Mouse (Mus musculus): Measurements from ENCODE around the gene Hist1h2ap.
"Not testable (repeated sequence)": the region's sequence is repeated elsewhere in the genome, so short reads cannot be mapped to it uniquely, and the experiment has no call there.

Hist1h2ap gene

GRCm38 (mm10) chr13:21803058-21803457, 30.2 kb downstream of the Hist1h2ap start:
- not testable (repeated sequence) for DNase-seq

GRCm38 (mm10) chr13:21797163-21797562, 36.1 kb downstream of the Hist1h2ap start:
- DNase-seq: not testable (repeated sequence)

GRCm38 (mm10) chr13:21795584-21795983, 37.7 kb downstream of the Hist1h2ap start:
- DNase-seq: no peak

DNA sequence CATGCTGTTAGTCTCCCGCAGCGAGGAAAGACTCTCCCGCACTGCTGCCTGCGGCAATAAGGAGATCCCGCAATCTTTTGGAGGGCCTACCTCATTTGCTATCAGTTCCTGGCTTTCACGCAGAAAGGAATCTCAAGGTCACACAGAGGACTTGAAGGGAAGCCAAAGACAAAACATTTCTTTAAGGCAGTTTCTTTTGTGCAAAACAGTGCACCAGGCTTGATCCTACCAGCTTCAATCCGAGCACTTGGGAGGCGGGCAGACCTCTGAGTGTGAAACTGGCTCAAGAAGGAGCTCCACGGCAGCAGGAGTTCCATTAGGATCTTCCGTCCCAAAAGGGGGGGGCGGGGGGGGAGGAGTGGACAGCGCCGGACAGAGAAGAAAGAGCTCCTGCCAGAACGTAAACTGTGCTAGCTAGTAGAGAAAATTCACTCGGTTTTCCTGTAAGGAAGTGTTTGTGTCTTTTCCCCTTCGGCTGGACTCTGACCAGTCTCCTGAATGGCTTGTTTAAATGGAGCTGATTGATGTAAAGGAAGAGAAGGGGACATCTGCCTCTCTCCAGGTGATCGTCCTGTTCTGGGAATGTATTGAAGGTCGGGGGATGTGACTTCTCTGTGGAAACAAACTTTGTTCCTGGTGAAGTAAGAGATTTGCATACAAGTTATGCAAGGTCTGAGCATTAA, 42.6 kb downstream of the Hist1h2ap start:
- DNase-seq: no peak

DNA sequence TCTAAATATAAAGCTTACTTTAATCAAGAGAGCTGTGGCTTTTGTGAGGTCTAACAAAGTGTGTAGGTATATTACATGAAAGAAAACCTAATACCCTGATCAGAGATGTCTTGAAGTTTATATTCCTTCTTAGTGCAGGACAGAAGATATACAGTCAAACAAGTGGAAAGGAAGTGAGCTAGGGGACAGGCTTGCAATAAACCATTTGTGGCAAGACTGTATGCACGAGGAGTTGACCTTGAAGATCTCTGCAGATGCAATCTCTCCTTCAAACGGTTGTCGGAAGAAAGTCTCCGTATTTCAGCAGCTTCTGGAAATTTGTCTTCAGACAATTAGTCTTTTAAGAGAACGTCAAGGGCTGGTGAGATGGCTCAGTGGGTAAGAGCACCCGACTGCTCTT, 43.4 kb downstream of the Hist1h2ap start:
- no peak for DNase-seq

DNA sequence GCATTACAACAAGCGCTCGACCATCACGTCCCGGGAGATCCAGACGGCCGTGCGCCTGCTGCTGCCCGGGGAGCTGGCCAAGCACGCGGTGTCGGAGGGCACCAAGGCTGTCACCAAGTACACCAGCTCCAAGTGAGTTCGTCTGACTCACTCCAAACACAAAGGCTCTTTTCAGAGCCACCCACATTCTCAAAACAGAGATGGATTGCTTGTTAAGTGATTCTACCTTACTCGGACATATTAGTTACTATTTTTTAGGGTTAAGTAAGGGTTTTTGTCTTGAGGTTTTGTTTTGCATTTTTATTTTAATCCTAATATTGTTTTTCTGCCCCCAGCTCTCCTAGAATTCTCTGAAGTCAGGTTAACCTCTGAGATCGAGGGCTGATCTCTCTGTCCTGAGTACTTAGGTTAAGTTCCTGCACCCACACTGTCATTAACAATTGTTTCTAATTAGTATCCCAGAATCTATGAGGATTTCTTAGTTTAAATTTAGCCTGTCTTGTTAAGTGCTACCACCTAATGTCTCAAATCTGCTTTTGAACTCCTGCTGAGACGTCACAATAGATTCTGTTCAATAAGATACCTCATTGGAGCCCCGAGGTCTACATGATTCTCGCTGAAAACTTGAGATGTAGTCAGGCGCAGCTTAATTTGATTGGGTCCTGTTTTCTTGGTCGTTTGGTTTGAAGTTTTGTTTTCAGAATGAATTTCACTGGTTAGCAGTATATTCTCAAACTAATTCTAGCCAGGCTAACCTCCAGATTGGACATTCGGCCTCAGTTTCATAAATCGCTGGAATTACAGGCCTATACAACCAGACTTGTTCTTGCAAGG, 45.3 kb downstream of the Hist1h2ap start:
- no peak for DNase-seq

DNA sequence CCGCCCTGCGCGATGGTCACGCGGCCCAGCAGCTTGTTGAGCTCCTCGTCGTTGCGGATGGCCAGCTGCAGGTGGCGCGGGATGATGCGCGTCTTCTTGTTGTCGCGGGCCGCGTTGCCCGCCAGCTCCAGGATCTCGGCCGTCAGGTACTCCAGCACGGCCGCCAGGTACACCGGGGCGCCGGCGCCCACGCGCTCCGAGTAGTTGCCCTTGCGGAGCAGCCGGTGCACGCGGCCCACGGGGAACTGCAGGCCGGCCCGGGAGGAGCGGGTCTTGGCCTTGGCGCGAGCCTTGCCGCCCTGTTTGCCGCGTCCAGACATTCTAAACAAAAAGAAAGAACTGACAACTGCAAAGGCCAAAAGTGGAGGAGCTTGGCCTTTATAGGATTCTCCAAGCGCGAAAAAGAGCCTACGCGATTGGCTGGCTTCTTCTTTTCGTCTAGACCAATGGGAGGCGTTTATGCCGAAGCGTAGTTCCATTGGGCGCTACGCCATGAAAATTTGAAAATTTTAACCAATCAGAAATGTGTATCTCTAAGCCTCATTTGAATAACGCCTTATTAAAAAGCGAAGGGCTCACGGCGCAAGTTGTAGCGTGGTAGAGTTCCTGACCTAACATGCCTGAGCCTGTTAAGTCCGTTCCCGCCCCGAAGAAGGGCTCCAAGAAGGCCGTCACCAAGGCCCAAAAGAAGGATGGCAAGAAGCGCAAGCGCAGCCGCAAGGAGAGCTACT, 46.2 kb downstream of the Hist1h2ap start, which contains the start of the genes Hist1h2an and Hist1h2bp:
Gene Hist1h2an, minus strand, starts transcription at position 320 of the 731 bp plus-strand sequence.
Gene Hist1h2bp, plus strand, starts transcription at position 563 of the 731 bp plus-strand sequence.
- DNase-seq: peak; percentile 96

- no peak for DNase-seq
Measured at GRCm38 (mm10) chr13:21786189-21786898, 47.0 kb downstream of the Hist1h2ap start.

DNA sequence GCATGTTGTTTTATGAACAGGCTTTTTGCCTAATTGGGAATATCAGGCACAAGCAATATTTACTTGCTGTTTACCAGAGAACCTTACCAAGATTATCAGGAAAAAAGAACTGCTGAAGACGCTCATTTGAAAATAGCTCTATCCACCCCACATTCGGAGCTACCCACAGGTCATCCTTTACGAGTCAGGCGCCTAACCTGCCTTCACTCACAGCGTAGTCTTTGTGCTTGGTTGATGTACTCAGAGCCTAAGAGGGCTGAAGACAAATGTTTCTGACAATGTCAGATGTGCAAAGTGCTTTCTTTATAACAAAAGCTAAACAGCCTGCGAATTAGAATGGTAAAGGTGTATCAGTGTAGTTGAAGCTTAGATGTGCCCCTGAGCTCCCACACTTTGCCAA, 49.0 kb downstream of the Hist1h2ap start:
- DNase-seq: no peak

DNA sequence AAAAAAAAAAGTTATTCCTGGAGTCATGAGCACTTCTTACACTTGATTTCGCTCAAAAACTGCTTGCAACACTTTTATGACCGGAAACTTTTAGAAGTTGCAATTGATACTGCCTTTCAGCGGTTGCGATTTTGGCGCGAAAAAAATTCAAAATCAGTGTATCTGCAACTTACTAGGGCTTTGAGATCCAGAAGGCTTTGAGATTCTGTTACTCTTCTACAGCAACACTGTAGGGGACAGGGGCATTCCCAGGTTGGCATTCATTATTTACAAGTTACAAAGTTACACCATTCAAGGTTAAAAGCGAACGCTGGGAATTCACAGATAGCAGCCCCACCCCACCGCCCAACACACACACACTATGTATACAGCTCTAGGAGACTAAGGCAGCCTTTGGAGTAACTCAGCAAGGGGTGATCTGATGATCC, 49.6 kb downstream of the Hist1h2ap start:
- DNase-seq: peak; percentile 42

- peak; percentile 76 for DNase-seq
Measured at GRCm38 (mm10) chr13:21783255-21783617, 50.1 kb downstream of the Hist1h2ap start, which contains the start of gene Hist1h3i. Hist1h3i (minus strand) TSS chr13:21783370.

Data from lung, postnatal 36 days (tissue).